Mouse (Mus musculus) large intestine, adult 2 months (tissue): ENCODE measurements around the gene Tmem268. TPM values are rescaled to one million over a fixed set of nuclear protein-coding genes. Genes with fewer than 3 reads are reported as not detected.

Source experiments
- DNase-seq: peaks from one replicate; pipeline ENCODE4 v3.0.0-alpha.2; 2012; ENCODE audit warnings: low read depth, low spot score
- WGBS: fragments of 180-500 bp; shearing (Covaris S2); methylation state at CpG from one replicate; pipeline ENCODE4 v1.1.7; 2018; 5-methylcytosine and 5-hydroxymethylcytosine counted together
- polyA plus RNA-seq: library from polyadenylated mRNA; depleted of rRNA; stranded (reverse); fragments of >200 nt; gene quantifications from 2 replicates; pipeline ENCODE4 v1.2.3, GENCODE M21; 2012; rRNA removed

Gene Tmem268
- polyA plus RNA-seq: 12.7 and 14.8 TPM in 2 replicates

DNA sequence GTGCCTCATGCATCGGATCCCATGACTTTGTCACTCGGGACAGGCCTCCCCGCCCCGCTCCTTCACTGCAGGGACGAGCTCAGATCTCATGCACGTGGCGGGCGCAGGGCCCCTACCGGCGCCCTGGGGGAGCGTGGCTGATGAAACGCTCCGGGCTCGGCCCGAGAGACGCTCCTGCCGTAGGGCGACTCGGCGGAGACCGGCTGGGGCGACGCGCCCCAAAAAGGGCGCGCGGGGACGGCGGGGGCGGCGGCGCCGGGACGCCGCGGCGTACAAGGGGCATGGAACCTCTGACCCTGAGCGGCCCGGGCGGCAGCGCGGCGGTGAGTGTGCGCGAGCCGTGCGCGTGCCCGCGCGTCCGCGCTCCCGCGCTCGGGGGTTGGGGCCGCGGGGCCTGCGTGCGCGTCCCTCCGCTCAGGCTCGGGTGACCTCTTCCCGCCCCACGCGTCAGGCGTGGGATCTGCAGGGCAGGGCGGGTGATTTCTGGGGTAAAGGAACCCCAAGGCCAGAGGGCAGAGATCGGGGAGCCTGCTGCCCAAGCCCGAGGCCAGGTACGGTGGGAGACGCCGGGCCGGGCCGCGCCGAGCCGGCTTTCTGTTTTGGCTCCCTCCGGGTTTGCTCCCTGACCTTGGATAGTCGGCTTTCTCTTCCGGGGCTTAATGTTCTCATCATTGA is at the start of gene Tmem268:
Gene Tmem268, plus strand, starts transcription at position 375 of the 675 bp plus-strand sequence.
- WGBS: under 1% methylated on average over 81 of the region's 81 CpGs

DNA sequence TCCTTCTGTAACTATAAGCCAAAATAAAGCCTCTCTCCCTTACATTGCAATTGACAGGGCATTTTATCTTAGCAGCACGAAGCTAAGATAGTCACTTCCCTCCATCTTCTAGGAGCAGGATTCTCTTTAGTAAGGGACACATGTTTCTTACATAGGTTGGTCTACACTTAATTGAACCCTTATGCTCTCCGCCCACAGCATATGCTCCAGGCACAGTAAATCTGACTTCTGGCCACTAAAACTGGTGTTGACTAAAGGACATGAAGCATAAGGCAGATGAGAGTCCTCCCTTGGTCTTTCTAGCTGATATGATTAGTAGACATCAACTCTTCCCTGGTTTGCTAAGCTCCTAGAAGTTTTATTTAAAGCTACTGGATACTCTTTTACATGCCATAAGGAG is 45.7 kb upstream of the Tmem268 start:
- no peak for DNase-seq
- WGBS: 89% methylated on average over 2 of the region's 2 CpGs

More for the DNA sequence above, at the start of gene Tmem268:
- DNase-seq: no peak

DNA sequence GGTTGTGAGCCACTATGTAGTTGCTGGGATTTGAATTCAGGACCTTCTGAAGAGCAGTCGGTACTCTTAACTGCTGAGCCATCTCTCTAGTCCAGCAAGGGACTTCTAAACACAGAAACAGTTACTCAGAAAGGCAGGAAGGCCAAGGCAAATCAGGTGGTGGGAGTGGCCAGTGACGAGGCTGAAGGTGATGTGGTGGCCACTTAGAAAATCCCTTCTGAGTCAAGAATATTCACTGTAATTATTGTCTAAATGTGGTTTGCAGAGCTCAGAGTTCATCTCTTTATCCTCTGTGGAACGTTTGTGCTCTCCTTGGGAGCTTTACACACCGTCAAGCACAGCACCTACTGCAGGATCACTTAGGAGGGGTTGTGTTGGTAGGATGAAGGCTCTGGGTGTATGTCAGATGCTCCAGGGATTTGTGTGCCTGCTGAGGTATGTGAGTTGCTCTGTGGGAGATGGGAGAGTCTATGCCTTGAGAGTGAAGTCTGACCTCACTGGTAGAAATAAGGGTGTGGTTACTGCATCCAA is 44.1 kb upstream of the Tmem268 start:
- WGBS: 39% methylated on average over 4 of the region's 4 CpGs
- DNase-seq: no peak

DNA sequence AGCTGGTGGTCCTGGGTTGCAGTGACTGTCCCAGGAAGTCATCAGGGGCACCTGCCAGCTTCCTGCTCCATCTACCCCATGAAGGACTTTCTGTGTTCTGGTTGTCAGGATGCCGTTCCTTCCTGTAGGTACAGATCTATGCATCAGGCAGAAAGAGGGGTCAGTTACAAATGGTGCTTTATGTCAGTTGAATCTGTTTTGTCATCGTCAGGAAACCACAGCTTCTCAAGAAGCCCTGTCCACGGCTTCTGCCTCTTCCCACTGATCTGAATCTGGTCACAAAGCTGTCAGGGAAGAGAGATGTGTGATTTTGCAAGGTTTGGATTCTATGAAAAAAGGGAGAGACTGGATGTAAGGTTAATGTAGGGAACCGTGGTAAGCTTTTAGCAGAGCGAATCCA is 43.6 kb upstream of the Tmem268 start:
- WGBS: 83% methylated on average over 5 of the region's 5 CpGs
- no peak for DNase-seq

DNA sequence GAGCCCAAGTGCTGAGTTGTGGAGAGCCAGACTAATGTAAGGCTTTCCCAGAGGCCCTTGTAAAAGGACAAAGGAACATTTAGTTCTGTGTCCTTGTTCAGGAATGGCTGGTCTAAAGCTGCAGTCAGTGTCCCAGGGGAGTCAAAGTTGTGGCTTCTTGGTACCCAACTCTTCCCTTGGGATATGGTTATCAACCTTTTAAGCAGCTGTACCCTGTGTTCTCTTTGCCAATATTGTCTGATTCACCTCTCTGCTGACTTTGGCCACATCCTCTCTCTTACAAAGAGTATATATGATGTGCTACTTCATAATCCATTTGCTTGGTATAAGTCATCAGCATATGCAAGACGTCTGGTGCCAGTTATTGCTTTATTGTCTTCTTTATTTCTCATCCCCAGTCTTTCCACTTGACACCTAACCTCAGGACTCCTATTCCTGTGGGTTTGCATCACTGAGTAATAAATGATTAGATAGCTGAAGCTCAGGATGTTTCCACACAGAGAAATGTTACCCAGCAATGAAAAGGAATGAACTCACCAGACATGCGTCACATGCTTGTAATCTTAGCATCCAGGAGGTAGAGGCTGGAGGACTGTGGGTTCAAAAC is 36.7 kb upstream of the Tmem268 start:
- WGBS: 68% methylated on average over 2 of the region's 2 CpGs
- DNase-seq: no peak

DNA sequence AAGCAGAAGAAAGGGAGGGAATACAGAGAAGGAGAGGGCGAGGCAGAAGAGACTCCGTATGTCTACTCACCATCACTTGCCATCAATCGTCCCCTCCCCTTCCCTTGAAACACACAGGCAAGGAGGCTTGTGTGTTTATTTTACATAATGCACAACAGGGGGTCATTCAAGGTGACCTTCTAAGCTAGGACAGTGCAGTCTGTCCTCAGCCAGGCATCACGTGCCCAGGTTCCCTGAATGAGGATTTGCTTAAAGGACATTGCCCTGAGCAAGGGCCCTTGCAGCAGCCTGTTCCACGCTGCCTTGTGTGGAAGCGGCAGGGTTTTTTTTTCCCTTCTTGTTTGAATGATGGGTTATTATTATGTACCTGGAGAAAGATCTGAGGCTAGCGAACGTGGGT is 33.1 kb upstream of the Tmem268 start:
- WGBS: 77% methylated on average over 8 of the region's 8 CpGs
- no peak for DNase-seq

DNA sequence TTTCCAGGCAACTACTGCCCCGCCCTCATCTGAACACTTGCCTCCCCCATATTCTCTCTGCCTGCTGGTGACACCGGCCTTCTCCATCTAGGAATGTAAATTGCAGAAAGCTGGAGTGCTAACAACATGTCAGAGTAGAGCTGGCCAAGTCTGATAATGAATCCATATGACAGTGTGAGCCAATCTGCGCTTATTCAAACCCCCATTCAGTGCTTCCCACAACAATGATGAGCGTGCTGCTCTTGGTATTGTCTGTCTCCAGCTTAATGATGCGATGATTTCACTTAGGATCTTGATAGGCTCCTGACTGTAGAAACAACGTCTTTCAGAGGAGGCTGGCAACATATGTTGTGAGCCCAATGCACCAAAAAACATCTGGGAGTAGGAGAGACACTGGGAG is 29.6 kb upstream of the Tmem268 start:
- 76% methylated on average over 6 of the region's 6 CpGs for WGBS
- DNase-seq: no peak

DNA sequence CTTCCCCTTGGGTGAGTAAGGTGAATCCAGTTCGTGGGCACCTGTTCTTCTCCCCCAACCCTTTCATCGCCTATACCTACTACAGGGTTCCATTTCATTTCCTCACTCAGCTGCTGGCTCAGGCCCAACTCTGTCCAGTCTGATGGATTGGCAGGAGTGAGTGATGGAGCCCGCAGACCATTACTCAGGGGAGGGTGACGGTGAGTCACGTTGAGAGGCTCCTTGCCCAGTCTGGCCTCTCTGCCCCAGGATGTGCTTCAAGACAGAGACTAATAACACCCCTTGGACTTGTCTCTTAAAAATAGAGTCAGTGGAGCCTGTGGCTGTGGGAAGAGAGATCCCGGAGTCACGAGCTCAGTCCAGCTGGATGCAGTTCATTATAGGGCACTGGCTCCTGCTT is 28.2 kb upstream of the Tmem268 start:
- 84% methylated on average over 7 of the region's 7 CpGs for WGBS
- DNase-seq: no peak

DNA sequence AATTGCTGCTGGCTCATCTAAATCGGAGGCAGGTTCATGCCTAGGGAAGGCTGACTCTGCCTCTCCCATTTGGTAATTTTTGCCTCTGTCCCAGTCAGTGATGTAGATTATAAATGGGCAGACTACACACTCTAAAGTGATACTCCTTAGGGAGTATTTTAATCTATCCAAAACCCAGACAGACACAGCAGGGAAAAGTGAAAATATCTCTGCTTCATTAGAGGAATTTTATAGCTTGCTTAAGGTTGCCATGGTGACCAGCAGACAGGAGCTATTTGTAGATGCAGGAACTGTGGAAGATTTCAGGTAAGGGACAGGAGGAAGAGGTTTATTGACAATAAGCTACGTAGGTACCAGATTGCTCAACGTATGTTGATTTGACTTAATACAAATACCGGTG is 21.0 kb upstream of the Tmem268 start:
- 63% methylated on average over 4 of the region's 4 CpGs for WGBS
- DNase-seq: no peak

DNA sequence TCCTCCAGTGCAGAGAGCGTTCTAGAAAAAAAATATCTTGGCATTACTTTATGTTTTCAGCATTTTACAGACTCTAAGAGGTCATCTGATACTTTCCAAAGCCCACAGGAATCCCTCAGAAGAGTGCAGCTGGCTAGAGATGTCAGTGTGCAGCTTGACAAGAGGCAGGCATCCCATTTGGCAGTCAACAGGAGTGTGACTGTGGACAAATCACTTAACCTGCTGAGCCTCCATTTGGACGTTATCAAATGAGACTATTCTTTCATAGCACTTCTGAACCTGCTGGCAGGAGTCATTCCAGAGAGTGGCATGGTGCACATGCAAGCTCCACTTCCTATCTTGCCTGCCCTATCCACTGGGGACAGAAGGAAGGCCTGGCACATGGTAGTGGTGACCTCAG is 16.4 kb upstream of the Tmem268 start:
- WGBS: 62% methylated on average over 2 of the region's 2 CpGs

DNA sequence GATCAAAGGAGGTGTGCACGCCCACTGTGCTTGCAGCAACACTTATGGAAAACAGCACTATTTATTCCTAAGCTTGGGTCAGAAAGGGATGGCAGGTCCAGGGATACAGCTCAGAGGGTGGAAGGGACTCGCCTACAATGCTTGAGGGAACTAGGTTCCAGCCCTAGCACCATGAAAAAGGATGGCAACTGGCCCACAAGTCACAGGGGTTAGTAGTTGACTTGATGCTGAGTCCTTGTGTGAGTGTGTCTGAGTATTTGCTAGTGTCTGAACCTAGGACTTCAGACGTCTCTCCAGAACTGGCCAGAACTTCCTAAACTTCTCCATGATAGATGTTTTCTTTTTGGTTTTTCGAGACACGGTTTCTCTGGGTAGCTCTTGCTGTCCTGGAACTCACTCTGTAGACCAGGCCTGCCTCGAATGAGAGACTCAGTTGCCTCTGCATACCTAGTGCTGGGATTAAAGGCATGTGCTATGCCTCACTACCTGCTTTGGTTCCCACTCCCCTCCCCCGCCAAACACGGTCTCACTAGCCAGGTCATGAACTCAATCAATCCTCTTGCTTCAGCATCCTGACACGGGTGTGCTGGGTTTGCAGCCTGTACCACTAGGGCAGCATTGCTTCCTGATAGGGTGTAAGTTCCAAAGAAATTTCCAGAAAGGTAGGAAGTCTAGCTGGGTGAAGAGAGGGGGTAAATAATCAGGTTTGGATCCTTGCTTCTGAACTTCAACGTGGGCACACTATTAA is 14.7 kb upstream of the Tmem268 start:
- WGBS: 52% methylated on average over 10 of the region's 10 CpGs
- DNase-seq: no peak

More for the DNA sequence above, 16.4 kb upstream of the Tmem268 start:
- DNase-seq: no peak

DNA sequence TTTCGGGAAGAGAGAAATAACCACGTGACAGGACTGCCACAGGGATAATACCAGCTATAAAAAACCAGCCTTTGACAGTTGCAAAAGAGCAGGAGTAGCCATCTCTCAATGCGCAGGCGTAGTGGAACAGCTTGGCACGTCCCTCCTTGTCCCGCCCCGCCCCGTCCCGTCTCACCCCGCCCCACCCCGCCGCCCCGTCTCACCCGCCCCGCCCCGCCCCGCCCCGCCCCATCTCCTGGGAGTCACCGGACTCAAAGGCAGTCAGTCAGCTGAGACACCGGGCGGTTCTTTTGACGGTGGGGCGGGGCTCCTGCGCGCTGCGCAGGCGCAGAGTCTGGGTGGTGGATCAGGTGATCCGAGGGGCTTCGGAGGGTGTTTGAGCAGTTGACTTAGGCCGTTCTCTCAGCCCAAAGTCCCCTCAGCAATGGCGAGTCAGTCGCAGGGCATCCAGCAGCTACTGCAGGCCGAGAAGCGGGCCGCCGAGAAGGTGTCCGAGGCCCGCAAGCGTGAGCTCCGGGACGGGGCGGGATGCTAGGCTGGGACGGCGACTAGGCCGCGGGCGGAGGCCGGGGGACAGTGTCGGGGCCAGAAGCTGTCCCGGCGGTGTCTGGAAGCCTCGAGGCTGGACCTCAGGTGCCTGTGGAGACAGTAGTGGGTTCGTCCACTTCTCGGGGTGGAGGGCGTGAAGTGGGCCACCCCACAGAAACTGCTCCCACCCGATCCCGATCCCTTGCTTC is 13.9 kb upstream of the Tmem268 start, which contains the start of gene Atp6v1g1:
Gene Atp6v1g1, plus strand, starts transcription at position 279 of the 737 bp plus-strand sequence.
- 2% methylated on average over 56 of the region's 57 CpGs for WGBS

DNA sequence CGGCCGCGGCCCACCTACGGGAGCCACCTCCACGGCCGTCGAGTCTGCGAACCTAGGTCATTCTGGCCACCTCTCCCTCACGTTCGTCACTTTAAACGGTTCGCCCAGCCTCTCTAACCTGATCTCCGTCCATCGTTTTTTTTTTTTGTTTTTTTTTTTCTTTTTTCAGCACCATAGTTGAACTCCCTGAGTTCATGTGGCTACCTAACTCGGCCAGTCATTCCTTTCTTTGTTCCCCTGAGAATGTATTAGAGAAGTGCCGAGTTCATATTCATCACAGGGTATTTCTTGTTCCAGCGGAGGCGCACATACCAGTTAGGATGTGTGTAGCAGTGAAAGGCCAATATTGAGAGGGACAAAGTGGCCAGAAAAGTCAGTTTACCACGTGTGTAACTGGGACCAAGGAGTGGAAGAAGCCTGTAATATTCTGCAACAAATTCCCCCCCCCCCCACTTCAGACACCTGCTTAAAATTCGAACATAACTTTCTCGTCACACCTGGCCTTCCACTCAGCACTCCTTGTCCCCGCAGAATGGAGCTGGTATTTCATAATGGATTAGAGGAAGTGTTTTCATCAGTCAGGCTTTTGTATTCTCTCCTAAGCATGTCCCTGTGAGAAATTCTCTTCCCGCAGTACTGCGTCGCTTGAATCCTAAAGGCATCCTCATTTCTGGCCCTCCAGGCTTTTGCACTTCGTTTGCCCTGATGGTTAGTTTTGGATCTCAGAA is 13.2 kb upstream of the Tmem268 start:
- WGBS: 10% methylated on average over 26 of the region's 26 CpGs
- no peak for DNase-seq

More for the DNA sequence above, 13.9 kb upstream of the Tmem268 start, which contains the start of gene Atp6v1g1:
- peak; percentile 83 for DNase-seq

DNA sequence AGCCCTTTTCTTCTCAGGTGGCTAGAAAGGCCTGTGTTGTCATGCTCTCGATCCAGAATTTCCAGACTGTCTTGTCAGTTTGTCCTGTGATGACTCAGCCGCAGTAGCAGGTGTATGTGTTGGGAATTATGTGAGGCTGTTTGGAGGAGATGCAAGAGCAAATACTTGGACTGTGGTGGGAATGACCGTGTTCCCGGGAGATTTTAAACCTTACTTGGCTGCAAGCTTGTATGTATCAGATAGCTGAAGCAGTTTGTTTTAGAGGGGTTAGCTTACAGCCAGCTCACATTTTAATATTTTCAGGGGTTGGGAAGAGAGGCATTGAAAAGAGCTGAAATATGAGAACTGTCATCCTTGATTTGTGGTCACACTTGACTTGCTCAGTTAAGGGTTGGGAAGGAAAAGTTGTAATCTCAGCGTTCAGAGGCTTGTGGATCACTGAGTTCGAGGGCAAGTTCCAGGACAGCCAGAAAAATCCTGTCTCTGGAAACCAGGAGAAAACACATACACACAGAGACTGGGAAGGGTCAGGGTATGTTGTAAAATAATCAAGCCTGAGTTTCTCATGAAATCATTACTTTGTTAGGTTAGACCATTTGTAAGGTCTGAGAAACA is 12.0 kb upstream of the Tmem268 start:
- no peak for DNase-seq
- 24% methylated on average over 6 of the region's 6 CpGs for WGBS

DNA sequence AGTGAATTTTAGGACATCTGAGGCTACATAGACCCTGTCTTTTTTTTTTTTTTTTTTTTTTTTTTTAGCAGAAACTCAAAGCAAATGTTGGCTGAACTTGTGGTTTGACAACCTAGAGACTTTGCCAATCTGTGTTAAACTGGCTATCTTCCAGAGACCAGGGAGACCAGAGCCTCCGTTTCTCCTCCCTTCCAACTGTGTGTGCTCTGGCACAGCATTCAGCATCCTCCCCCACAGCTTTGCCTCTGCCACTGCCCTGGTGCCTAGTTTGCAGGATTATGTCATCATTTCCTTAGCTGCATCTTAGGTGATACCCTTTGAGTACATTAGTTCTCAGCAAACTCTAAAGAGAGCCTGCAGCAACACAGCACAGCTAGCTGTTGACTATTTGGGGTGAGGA is 10.8 kb upstream of the Tmem268 start:
- no peak for DNase-seq
- 29% methylated on average over 1 of the region's 1 CpGs for WGBS

DNA sequence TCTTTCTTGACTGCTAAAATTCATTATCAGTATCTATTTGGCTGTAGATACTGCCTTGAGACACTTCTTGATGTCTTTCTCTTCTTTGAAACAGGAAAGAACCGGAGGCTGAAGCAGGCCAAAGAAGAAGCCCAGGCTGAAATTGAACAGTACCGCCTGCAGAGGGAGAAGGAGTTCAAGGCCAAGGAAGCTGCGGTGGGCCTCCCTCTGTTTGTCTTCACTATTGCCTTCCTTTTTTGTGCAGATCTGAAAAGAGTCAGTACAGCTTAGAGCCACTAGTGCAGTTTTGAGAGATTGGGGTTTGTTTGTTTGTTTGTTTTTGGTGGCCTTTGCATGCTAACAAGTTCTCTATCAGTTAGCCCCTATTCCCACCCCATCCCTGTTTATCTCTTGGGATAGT is 10.1 kb upstream of the Tmem268 start:
- 67% methylated on average over 3 of the region's 3 CpGs for WGBS
- DNase-seq: no peak

DNA sequence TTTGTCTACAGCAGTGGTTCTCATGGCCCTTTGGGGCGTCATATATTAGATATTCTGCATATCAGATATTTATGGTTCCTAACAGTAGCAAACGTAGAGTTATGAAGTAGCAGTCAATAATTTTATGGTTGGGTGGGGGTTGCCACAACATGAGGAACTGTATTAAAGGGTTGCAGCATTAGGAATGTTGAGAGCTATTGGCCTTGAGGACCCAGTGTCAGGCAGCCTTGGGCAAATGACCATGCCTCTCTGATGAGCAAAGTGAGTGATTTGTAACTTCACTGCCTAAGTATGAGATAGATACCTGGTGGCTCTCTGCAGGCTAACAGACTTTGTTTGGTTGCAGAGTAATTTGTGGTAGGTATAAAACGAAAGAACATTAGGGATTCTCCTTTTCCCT is 7.7 kb upstream of the Tmem268 start:
- 95% methylated on average over 3 of the region's 3 CpGs for whole genome bisulfite sequencing
- DNase-seq: no peak

DNA sequence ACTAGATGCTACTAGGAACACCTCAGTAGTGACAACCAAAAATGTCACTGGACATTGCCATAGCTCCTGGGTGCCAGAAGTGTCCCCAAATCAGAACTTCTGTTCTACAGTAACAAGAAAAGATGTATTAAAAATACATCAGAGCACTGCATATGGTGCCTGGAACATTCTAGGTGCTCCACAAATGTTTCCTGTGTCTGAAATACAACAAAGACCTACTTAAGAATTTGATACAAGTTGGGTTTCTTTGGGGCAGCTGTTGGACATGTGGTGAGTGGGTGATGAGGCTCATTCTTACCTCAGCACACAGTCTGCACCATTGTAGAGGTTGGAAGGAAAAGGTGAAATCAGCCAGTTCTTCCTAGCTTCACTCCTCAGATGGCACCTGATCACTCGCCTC is 5.7 kb upstream of the Tmem268 start:
- 100% methylated on average over 1 of the region's 1 CpGs for WGBS
- no peak for DNase-seq
